Comparison of ENCODE assay signal across 8 mouse cellular contexts in the genomic region with DNA sequence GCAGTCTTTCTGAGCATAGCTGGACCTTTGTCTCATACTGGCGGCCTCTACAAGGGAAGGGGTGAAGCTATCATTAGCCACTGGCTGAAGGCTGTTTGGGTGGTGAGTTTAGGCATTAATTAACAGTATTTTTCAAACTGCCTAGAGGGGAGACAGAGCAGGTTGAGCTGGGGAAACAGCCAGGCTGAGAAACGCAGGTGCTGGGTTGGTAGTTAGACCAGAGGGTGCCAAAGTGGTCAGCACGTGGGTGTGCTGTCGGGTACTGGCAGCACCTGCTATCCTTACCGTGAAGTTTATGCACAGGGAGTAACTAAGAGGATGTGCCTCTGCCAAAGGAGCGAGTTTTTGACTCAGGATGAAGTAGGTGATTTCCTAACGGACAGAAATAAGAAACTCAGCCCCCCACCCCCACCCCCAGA. TPM values are rescaled to one million over a fixed set of nuclear protein-coding genes. Genes with fewer than 3 reads are reported as not detected.
A peak's percentile ranks its signal among the peaks of the same experiment; 100 is the strongest.
DNase-seq lines count a peak whose midpoint lies in the region; ATAC-seq and TF ChIP-seq lines count a peak whose summit lies in the region.

No protein-coding gene starts in this region.

- H3K9me3 ChIP-seq in heart, embryonic 15.5 days (replicated peaks), result no peaks in the 10 kb centered on the region
- H3K9me3 ChIP-seq in hindbrain, embryonic 13.5 days, result no peaks in the 10 kb centered on the region
- H3K9me3 ChIP-seq in midbrain, embryonic 14.5 days (ENCODE audit: control insufficient read depth, low read length), result no peaks in the 10 kb centered on the region
- no peaks in the 10 kb centered on the region for H3K9me3 ChIP-seq in intestine, embryonic 15.5 days

- H3K9ac ChIP-seq in heart, embryonic 15.5 days, result no peak overlapping the region
- H3K9ac ChIP-seq in hindbrain, embryonic 13.5 days, result no peak overlapping the region
- H3K9ac ChIP-seq in midbrain, embryonic 14.5 days (replicated peaks; ENCODE audit: low read length), result no peak overlapping the region
- no peak overlapping the region for H3K9ac ChIP-seq in intestine, embryonic 15.5 days

- no peak for TF ChIP-seq POLR2A in cerebellum, adult 2 months (IDR thresholded peaks at IDR 0.05; ENCODE audit: borderline replicate concordance, insufficient read depth, low read length)

- H3K4me1 ChIP-seq in heart, embryonic 15.5 days (replicated peaks), result peaks cover 69% of the 10 kb centered on the region
- H3K4me1 ChIP-seq in cerebellum, adult 2 months (ENCODE audit: control insufficient read depth, insufficient read depth, low read length), result peaks cover 65% of the 10 kb centered on the region
- H3K4me1 ChIP-seq in hindbrain, embryonic 13.5 days (replicated peaks), result peaks cover 37% of the 10 kb centered on the region
- peaks cover 13% of the 10 kb centered on the region; the same call in 1 of the 2 replicates for H3K4me1 ChIP-seq in midbrain, embryonic 14.5 days (ENCODE audit: control insufficient read depth, insufficient read depth, low read length)
- peaks cover 7% of the 10 kb centered on the region; the same call in 1 of the 2 replicates for H3K4me1 ChIP-seq in intestine, embryonic 15.5 days (replicated peaks)

- H3K4me2 ChIP-seq in heart, embryonic 15.5 days, result peak overlapping the region; percentile 37
- H3K4me2 ChIP-seq in hindbrain, embryonic 13.5 days, result 0 out of 2 replicates have a peak overlapping the region, but pooled peaks have one; percentile 26
- H3K4me2 ChIP-seq in midbrain, embryonic 14.5 days (ENCODE audit: low read length), result no peak overlapping the region
- H3K4me2 ChIP-seq in intestine, embryonic 15.5 days (replicated peaks), result no peak overlapping the region

- ATAC-seq in heart, embryonic 15.5 days (replicated peaks; ENCODE audit: insufficient number of reproducible peaks, insufficient read depth, low FRiP score, low read depth), result peak; percentile 25; the same call in 1 of the 2 replicates
- ATAC-seq in hindbrain, embryonic 13.5 days (ENCODE audit: low FRiP score), result peak; percentile 59
- ATAC-seq in midbrain, embryonic 14.5 days (ENCODE audit: low FRiP score, low TSS enrichment), result peak; percentile 44; the same call in 1 of the 2 replicates
- no peak; the same call in 1 of the 2 replicates for ATAC-seq in intestine, embryonic 15.5 days

- 47% methylated on average over 7 of the region's 7 CpGs for WGBS in heart, embryonic 15.5 days
- WGBS in cerebellum, adult 2 months, result 8% methylated on average over 7 of the region's 7 CpGs
- 31% methylated on average over 7 of the region's 7 CpGs for WGBS in hindbrain, embryonic 13.5 days
- 68% methylated on average over 7 of the region's 7 CpGs for WGBS in midbrain, embryonic 14.5 days
- WGBS in intestine, embryonic 15.5 days, result 68% methylated on average over 7 of the region's 7 CpGs

- no peak for DNase-seq in heart, postnatal 4 days
- DNase-seq in cerebellum, adult 2 months, result peak; percentile 59 to 69
- DNase-seq in midbrain, embryonic 14.5 days, result no peak
- DNase-seq in gastrocnemius, adult 18-20 months (ENCODE audit: low spot score), result no peak
- no peak for DNase-seq in layer of hippocampus, adult 9-10 months (ENCODE audit: low spot score)

- no peak overlapping the region for H3K4me3 ChIP-seq in heart, embryonic 15.5 days
- H3K4me3 ChIP-seq in cerebellum, adult 2 months (replicated peaks; ENCODE audit: insufficient read depth, low read depth, low read length), result no peak overlapping the region
- H3K4me3 ChIP-seq in hindbrain, embryonic 13.5 days, result no peak overlapping the region
- H3K4me3 ChIP-seq in midbrain, embryonic 14.5 days (replicated peaks; ENCODE audit: low read depth, low read length), result no peak overlapping the region
- no peak overlapping the region for H3K4me3 ChIP-seq in intestine, embryonic 15.5 days (replicated peaks)

- no peak for TF ChIP-seq CTCF in cerebellum, adult 2 months (IDR thresholded peaks at IDR 0.05; ENCODE audit: borderline replicate concordance, insufficient read depth, low read depth, low read length)

- H3K27ac ChIP-seq in heart, embryonic 15.5 days, result peak overlapping the region; percentile 69
- H3K27ac ChIP-seq in cerebellum, adult 2 months (ENCODE audit: insufficient read depth, low read length), result peak overlapping the region; percentile 70
- H3K27ac ChIP-seq in hindbrain, embryonic 13.5 days, result peak overlapping the region; percentile 67
- H3K27ac ChIP-seq in midbrain, embryonic 14.5 days (replicated peaks; ENCODE audit: low read depth, low read length), result 0 out of 2 replicates have a peak overlapping the region, but pooled peaks have one; percentile 4
- no peak overlapping the region for H3K27ac ChIP-seq in intestine, embryonic 15.5 days

- no peaks in the 10 kb centered on the region for H3K27me3 ChIP-seq in heart, embryonic 15.5 days
- H3K27me3 ChIP-seq in cerebellum, adult 2 months (ENCODE audit: control insufficient read depth, insufficient read depth, low read length), result no peaks in the 10 kb centered on the region
- H3K27me3 ChIP-seq in hindbrain, embryonic 13.5 days, result no peaks in the 10 kb centered on the region
- H3K27me3 ChIP-seq in midbrain, embryonic 14.5 days (ENCODE audit: control insufficient read depth, insufficient read depth, low read length), result no peaks in the 10 kb centered on the region
- H3K27me3 ChIP-seq in intestine, embryonic 15.5 days (replicated peaks), result no peaks in the 10 kb centered on the region

- no peaks in the 10 kb centered on the region for H3K36me3 ChIP-seq in heart, embryonic 15.5 days
- H3K36me3 ChIP-seq in hindbrain, embryonic 13.5 days, result no peaks in the 10 kb centered on the region
- H3K36me3 ChIP-seq in midbrain, embryonic 14.5 days (ENCODE audit: control insufficient read depth, insufficient read depth, low read length), result no peaks in the 10 kb centered on the region
- no peaks in the 10 kb centered on the region for H3K36me3 ChIP-seq in intestine, embryonic 15.5 days

RNA-seq across cellular contexts. Expression of a gene that starts 13.4 kb away (rescaled TPM):
- polyA plus RNA-seq in heart, embryonic 15.5 days (2015; fragmentation: Nextera tagmentation; extraction: Ambion mirVana), result 5.3 and 9.9 TPM in 2 replicates
- 10 to 100 TPM; 10.3 to 12.9 TPM for total RNA-seq in heart, postnatal 4 days (2021)
- 24.7 and 26.1 TPM in 2 replicates for polyA plus RNA-seq in cerebellum, adult 2 months (2012; rRNA removed)
- 14.2 and 14.8 TPM in 2 replicates for polyA plus RNA-seq in hindbrain, embryonic 13.5 days (2015; fragmentation: Nextera tagmentation; extraction: Ambion mirVana)
- 22.7 and 23.4 TPM in 2 replicates for polyA plus RNA-seq in midbrain, embryonic 14.5 days (2014; fragmentation: Nextera tagmentation; extraction: Ambion mirVana)
- total RNA-seq in gastrocnemius, adult 18-20 months (2021), result 1 to 10 TPM; 2.9 to 3.7 TPM
- polyA plus RNA-seq in intestine, embryonic 15.5 days (2015; fragmentation: Nextera tagmentation; extraction: Ambion mirVana), result 4.9 and 6.6 TPM in 2 replicates

RNA-seq across cellular contexts. Expression of a gene that starts 17.7 kb away (rescaled TPM):
- 35.4 and 39.9 TPM in 2 replicates for polyA plus RNA-seq in heart, embryonic 15.5 days (2015; fragmentation: Nextera tagmentation; extraction: Ambion mirVana)
- total RNA-seq in heart, postnatal 4 days (2021), result 10 to 100 TPM; 19.7 to 22.7 TPM
- polyA plus RNA-seq in cerebellum, adult 2 months (2012; rRNA removed), result 22.5 and 23.3 TPM in 2 replicates
- polyA plus RNA-seq in hindbrain, embryonic 13.5 days (2015; fragmentation: Nextera tagmentation; extraction: Ambion mirVana), result 69.3 and 70.9 TPM in 2 replicates
- 55.7 and 64.6 TPM in 2 replicates for polyA plus RNA-seq in midbrain, embryonic 14.5 days (2014; fragmentation: Nextera tagmentation; extraction: Ambion mirVana)
- total RNA-seq in gastrocnemius, adult 18-20 months (2021), result 1 to 10 TPM; 2.6 to 3.3 TPM
- 40.4 and 40.5 TPM in 2 replicates for polyA plus RNA-seq in intestine, embryonic 15.5 days (2015; fragmentation: Nextera tagmentation; extraction: Ambion mirVana)

Comparison
In these comparisons a context has a peak if more than half of its experiments do, and no peak if none do; other contexts are left out.
1. H3K4me2 ChIP-seq: peak in heart, embryonic 15.5 days (single experiment) and hindbrain, embryonic 13.5 days (single experiment); none in midbrain, embryonic 14.5 days (single experiment) and intestine, embryonic 15.5 days (single experiment).
2. DNase-seq: peak in cerebellum, adult 2 months (2 of 2); none in heart, postnatal 4 days (single experiment), midbrain, embryonic 14.5 days (single experiment), gastrocnemius, adult 18-20 months (single experiment) and layer of hippocampus, adult 9-10 months (single experiment).